Mouse (Mus musculus) embryonic facial prominence, embryonic 15.5 days (tissue): ENCODE measurements around the gene H2-DMb1. TPM values are rescaled to one million over a fixed set of nuclear protein-coding genes. Genes with fewer than 3 reads are reported as not detected.

ENCODE experiments used
- ATAC-seq: fragments of 200-750 bp; cut with Nextera tagmentation; 2 replicates; pipeline ENCODE4 v1.8.0; 2017; ENCODE audit warnings: low read depth, moderate TSS enrichment; ENCODE audit not compliant: insufficient number of reproducible peaks, low FRiP score, low TSS enrichment
- H3K27ac ChIP-seq: fragments of 300-500 bp; sonication (generic); replicated peaks from 2 replicates; pipeline ENCODE4 v1.5.1; 2015; ENCODE audit warnings: mild to moderate bottlenecking, inconsistent platforms
- H3K27me3 ChIP-seq: fragments of 300-500 bp; sonication (generic); 2 replicates; pipeline ENCODE4 v1.6.1; 2015; ENCODE audit warnings: inconsistent platforms
- H3K36me3 ChIP-seq: fragments of 300-500 bp; sonication (generic); 2 replicates; pipeline ENCODE4 v1.6.1; 2015; ENCODE audit warnings: mild to moderate bottlenecking, inconsistent platforms
- H3K4me1 ChIP-seq: fragments of 300-500 bp; sonication (generic); 2 replicates; pipeline ENCODE4 v1.6.1; 2015; ENCODE audit warnings: inconsistent platforms
- H3K4me2 ChIP-seq: fragments of 300-500 bp; sonication (generic); replicated peaks from 2 replicates; pipeline ENCODE4 v1.6.1; 2015; ENCODE audit warnings: mild to moderate bottlenecking, inconsistent platforms
- H3K4me3 ChIP-seq: fragments of 300-500 bp; sonication (generic); replicated peaks from 2 replicates; pipeline ENCODE4 v1.5.1; 2015; ENCODE audit warnings: mild to moderate bottlenecking, inconsistent platforms
- H3K9ac ChIP-seq: fragments of 300-500 bp; sonication (generic); 2 replicates; pipeline ENCODE4 v1.6.1; 2015; ENCODE audit warnings: inconsistent platforms
- H3K9me3 ChIP-seq: fragments of 300-500 bp; sonication (generic); replicated peaks from 2 replicates; pipeline ENCODE4 v1.6.1; 2016; ENCODE audit warnings: inconsistent platforms
- WGBS: fragments of 180-500 bp; shearing (Covaris S2); methylation state at CpG from one replicate; pipeline ENCODE4 v1.1.7; 2015; 5-methylcytosine and 5-hydroxymethylcytosine counted together
- polyA plus RNA-seq: library from polyadenylated mRNA; unstranded; fragments of >200 nt; fragmentation: Nextera tagmentation; extraction: Ambion mirVana; gene quantifications from 2 replicates; pipeline ENCODE4 v1.2.1, GENCODE M21; 2015

Gene H2-DMb1
- polyA plus RNA-seq, 1 experiment from 2014 or later = 3.8 TPM

DNA sequence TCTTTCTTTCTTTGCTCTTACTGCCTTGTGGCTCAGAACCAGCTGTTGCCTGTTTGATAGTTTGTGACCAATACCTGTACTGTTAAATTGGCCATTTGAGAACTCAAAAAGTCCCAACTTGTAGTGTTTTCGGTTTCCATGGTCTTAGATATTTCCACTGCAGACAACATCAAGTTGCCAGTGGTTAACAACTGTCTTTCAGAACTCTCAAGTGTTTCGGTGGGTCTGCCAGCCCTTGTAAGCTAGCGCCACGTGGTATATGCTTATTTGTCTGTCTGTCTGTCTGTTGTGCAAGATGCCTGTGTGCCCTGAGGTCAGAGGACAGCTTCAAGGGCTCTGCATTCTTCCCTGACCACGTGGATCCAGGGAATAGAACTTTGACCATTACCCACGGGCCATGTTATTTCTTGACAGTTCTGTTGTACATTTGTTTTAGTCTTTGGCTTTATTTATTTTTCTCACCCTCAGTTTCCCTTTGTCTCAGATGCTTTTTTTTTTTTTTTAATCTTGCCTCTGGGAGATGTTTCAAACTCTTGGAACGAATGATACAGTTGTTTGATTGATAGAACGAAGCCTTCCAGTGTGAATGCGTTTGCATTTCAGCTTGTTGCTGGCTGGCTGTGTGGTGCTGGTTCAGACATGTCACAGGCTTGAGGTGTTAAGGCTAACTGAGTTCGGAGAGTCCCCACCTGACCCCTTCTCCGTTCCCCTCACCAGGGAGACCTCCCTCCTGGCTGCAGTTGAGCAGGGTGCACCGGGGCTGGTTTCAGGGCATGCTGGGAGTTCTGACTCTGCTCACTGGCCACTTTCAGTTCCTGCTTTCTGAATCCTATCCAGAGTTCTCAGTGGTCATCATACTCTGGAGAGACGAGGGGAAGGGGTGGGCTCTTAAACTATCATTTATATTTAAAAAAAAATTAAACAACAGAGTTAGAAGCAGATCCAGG lies 27.3 kb downstream of the H2-DMb1 start:
- no peak overlapping the region for H3K4me2 ChIP-seq
- no peaks in the 10 kb centered on the region for H3K9me3 ChIP-seq
- no peak for ATAC-seq
- no peak overlapping the region for H3K9ac ChIP-seq
- peaks cover 9% of the 10 kb centered on the region for H3K27me3 ChIP-seq
- 59% methylated on average over 13 of the region's 13 CpGs for WGBS
- no peak overlapping the region for H3K27ac ChIP-seq
- H3K4me3 ChIP-seq = no peak overlapping the region
- no peaks in the 10 kb centered on the region for H3K4me1 ChIP-seq
- no peaks in the 10 kb centered on the region for H3K36me3 ChIP-seq

DNA sequence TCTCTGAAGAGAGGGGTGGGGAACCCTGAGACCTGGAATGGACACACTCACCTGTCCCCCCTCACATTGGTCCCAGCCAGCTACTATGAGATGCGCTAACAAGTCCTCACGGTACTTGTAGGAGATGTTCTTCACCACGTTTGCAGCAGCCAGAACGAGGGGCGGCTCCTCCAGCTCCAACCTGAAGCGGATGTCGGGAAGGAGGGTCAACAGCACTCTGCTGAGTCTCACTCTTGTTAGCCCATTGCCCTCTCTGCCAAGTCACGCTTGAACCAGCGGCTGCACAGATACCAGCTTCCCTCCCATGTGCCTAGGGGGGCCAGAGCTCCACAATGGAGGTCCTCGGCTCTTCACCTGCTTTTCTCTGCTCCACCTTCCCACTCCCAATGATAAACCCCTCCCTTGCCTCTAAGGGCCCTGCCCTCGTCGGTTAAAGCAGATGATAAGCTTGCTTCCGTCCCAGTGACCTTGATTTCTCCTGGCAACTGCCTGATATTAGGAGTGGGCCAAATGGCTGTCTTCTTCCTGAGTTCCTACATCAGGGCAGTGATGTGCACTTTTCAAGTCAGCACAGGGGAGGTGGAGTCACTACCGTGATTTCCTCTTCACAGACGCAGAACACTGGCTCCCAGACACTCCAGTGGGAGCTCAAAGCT lies 30.8 kb downstream of the H2-DMb1 start:
- Histone ChIP-seq H3K4me1 (peaks cover 16% of the 10 kb centered on the region), H3K9ac (no peak overlapping the region), H3K4me2 (no peak overlapping the region), H3K27ac (no peak overlapping the region), H3K4me3 (no peak overlapping the region), H3K27me3 (peaks cover 27% of the 10 kb centered on the region), H3K36me3 (no peaks in the 10 kb centered on the region), H3K9me3 (no peaks in the 10 kb centered on the region)
- WGBS = 75% methylated on average over 15 of the region's 15 CpGs
- no peak for ATAC-seq

- no peak overlapping the region for H3K27ac ChIP-seq
- no peaks in the 10 kb centered on the region for H3K9me3 ChIP-seq
- no peak overlapping the region for H3K9ac ChIP-seq
- H3K36me3 ChIP-seq = no peaks in the 10 kb centered on the region
- no peak overlapping the region for H3K4me2 ChIP-seq
- H3K4me3 ChIP-seq = no peak overlapping the region
- H3K27me3 ChIP-seq = peaks cover 27% of the 10 kb centered on the region
- no peak for ATAC-seq
- peaks cover 16% of the 10 kb centered on the region for H3K4me1 ChIP-seq
- WGBS = 84% methylated on average over 9 of the region's 9 CpGs
Measured at GRCm38 (mm10) chr17:34185526-34185925, 32.7 kb downstream of the H2-DMb1 start.

DNA sequence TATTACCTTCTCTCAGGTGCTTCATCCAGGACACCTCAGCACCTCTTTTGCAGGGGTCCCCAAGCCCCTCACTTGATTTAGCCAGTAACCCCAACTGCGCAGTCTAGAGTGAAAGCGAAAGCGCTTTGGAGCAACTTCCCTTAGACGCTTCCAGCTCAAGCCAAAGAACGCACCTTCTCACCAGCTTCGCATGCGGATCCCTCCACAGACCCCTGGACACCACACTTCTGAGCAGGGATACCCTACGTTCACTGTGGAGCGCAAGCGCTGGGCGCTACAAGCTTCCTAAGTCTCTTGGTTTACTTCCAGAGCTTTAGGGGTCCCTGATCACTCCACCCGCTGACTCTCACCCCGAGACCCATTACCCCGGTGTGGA lies 34.0 kb downstream of the H2-DMb1 start:
- ATAC-seq = peak; percentile 26
- H3K4me3 ChIP-seq = peak overlapping the region; percentile 63
- peak overlapping the region; percentile 95 for H3K4me2 ChIP-seq
- H3K4me1 ChIP-seq = peaks cover 16% of the 10 kb centered on the region
- no peaks in the 10 kb centered on the region for H3K36me3 ChIP-seq
- H3K9ac ChIP-seq = 0 out of 2 replicates have a peak overlapping the region, but pooled peaks have one; percentile 6
- H3K27ac ChIP-seq = no peak overlapping the region
- peaks cover 28% of the 10 kb centered on the region for H3K27me3 ChIP-seq
- no peaks in the 10 kb centered on the region for H3K9me3 ChIP-seq
- WGBS = 5% methylated on average over 14 of the region's 14 CpGs

DNA sequence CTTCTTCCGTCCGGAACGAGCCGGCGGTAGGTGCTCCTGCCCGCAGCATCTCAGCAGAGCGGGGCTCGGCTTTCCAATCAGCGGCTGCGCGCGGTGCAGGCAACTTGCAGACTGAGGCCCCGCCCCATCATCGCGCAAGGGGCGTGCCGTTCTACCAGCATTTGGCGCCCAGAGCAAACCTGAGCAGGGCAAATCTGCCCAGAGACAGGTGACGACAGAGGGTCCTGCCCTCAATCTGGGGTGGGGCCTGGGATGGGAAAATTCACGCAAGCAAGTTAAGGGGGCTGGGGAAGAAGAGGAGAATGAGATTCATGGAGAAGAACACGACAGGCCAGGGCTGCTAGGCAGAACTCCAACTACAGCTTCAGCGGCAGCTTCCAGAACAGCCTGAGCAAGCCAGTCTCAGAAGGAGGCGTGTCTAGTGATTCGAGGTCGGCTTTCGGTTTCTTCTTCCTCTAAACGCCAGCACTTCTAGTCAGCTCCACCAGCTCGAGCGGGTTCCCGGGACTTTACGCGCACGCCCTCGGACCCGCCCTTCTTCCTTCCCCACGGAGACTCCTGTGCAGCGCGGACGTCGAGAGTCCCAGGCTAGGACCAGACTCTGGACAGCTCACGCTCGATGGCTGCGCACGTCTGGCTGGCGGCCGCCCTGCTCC lies 34.5 kb downstream of the H2-DMb1 start, which contains the start of the genes Tap1 and Psmb9:
Gene Tap1 (plus strand): TSS at position 293 of the 656 bp plus-strand sequence.
Gene Psmb9 (minus strand): TSS at position 504 of the 656 bp plus-strand sequence.
- peaks cover 16% of the 10 kb centered on the region for H3K4me1 ChIP-seq
- no peaks in the 10 kb centered on the region for H3K9me3 ChIP-seq
- peak within 1 kb of the TSS; percentile 55 for H3K9ac ChIP-seq
- peak; percentile 96 for ATAC-seq
- H3K27ac ChIP-seq = peak within 1 kb of the TSS; percentile 82
- H3K4me3 ChIP-seq = peak within 1 kb of the TSS; percentile 63
- no peaks in the 10 kb centered on the region for H3K36me3 ChIP-seq
- H3K4me2 ChIP-seq = peak within 1 kb of the TSS; percentile 95
- under 1% methylated on average over 46 of the region's 46 CpGs for WGBS
- peaks cover 33% of the 10 kb centered on the region for H3K27me3 ChIP-seq

DNA sequence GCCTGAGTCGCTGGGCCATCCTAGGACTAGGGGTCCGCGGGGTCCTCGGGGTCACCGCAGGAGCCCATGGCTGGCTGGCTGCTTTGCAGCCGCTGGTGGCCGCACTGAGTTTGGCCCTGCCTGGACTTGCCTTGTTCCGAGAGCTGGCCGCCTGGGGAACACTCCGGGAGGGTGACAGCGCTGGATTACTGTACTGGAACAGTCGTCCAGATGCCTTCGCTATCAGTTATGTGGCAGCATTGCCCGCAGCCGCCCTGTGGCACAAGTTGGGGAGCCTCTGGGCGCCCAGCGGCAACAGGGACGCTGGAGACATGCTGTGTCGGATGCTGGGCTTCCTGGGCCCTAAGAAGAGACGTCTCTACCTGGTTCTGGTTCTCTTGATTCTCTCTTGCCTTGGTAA lies 35.1 kb downstream of the H2-DMb1 start:
- peak overlapping the region; percentile 63 for H3K4me3 ChIP-seq

GRCm38 (mm10) chr17:34188986-34189385 lies 36.1 kb downstream of the H2-DMb1 start:
- Histone ChIP-seq H3K36me3 (no peaks in the 10 kb centered on the region), H3K27ac (no peak overlapping the region), H3K4me2 (no peak overlapping the region), H3K9me3 (no peaks in the 10 kb centered on the region), H3K9ac (no peak overlapping the region), H3K4me1 (peaks cover 16% of the 10 kb centered on the region), H3K27me3 (peaks cover 40% of the 10 kb centered on the region), H3K4me3 (no peak overlapping the region)
- WGBS = 64% methylated on average over 6 of the region's 6 CpGs
- ATAC-seq = no peak

More for the DNA sequence above, 35.1 kb downstream of the H2-DMb1 start:
- Histone ChIP-seq H3K9ac (peak overlapping the region; percentile 55), H3K36me3 (no peaks in the 10 kb centered on the region), H3K4me1 (peaks cover 16% of the 10 kb centered on the region), H3K27me3 (peaks cover 38% of the 10 kb centered on the region), H3K9me3 (no peaks in the 10 kb centered on the region), H3K27ac (peak overlapping the region; percentile 82), H3K4me2 (peak overlapping the region; percentile 95)
- ATAC-seq = no peak
- 2% methylated on average over 20 of the region's 20 CpGs for WGBS

- H3K36me3 ChIP-seq = no peaks in the 10 kb centered on the region
- no peak overlapping the region for H3K27ac ChIP-seq
- H3K4me3 ChIP-seq = no peak overlapping the region; the same call in 1 of the 2 replicates
- no peak for ATAC-seq
- H3K9ac ChIP-seq = no peak overlapping the region
- peaks cover 10% of the 10 kb centered on the region for H3K4me1 ChIP-seq
- H3K4me2 ChIP-seq = 0 out of 2 replicates have a peak overlapping the region, but pooled peaks have one; percentile 19
- 19% methylated on average over 16 of the region's 16 CpGs for WGBS
- H3K27me3 ChIP-seq = peaks cover 54% of the 10 kb centered on the region
- no peaks in the 10 kb centered on the region for H3K9me3 ChIP-seq
Measured at GRCm38 (mm10) chr17:34192852-34193251, 40.0 kb downstream of the H2-DMb1 start.

DNA sequence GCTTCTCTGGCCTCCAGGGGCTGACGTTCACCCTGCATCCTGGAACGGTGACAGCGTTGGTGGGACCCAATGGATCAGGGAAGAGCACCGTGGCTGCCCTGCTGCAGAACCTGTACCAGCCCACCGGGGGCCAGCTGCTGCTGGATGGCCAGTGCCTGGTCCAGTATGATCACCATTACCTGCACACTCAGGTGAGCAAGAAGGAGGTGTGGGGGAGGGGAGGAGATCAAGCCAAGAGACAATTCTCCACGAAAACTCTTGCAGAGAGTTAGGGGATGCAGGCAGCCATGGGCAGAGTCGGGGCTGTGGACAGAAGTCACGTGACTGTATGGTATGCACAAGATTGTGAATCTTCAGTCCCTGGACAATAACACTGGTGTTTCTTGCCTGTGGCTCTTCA lies 40.6 kb downstream of the H2-DMb1 start:
- H3K9me3 ChIP-seq = no peaks in the 10 kb centered on the region
- H3K27ac ChIP-seq = no peak overlapping the region
- H3K4me2 ChIP-seq = no peak overlapping the region
- 62% methylated on average over 8 of the region's 8 CpGs for WGBS
- no peak overlapping the region for H3K9ac ChIP-seq
- no peak for ATAC-seq
- H3K36me3 ChIP-seq = no peaks in the 10 kb centered on the region
- no peak overlapping the region for H3K4me3 ChIP-seq
- peaks cover 10% of the 10 kb centered on the region for H3K4me1 ChIP-seq
- peaks cover 60% of the 10 kb centered on the region for H3K27me3 ChIP-seq

DNA sequence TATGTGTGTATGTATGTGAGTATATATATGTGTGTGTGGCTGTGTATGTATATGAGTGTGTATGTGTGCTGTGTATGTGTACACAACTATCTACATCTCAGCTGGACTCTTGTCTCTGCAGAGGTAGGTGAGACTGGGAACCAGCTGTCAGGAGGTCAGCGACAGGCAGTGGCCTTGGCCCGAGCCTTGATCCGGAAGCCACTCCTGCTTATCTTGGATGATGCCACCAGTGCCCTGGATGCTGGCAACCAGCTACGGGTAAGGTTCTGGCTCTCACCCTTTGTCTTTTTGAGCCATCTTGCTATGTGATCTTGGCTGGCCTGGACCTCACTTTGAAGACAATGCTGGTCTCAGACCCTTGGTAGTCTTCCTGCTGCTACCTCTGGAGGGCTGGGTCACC lies 41.9 kb downstream of the H2-DMb1 start:
- no peak overlapping the region for H3K27ac ChIP-seq
- WGBS = 91% methylated on average over 4 of the region's 4 CpGs
- no peaks in the 10 kb centered on the region for H3K36me3 ChIP-seq
- no peak overlapping the region for H3K9ac ChIP-seq
- peaks cover 10% of the 10 kb centered on the region for H3K4me1 ChIP-seq
- H3K9me3 ChIP-seq = no peaks in the 10 kb centered on the region
- peaks cover 68% of the 10 kb centered on the region for H3K27me3 ChIP-seq
- ATAC-seq = no peak
- H3K4me2 ChIP-seq = no peak overlapping the region
- H3K4me3 ChIP-seq = no peak overlapping the region

GRCm38 (mm10) chr17:34196491-34196890 lies 43.6 kb downstream of the H2-DMb1 start:
- ATAC-seq = no peak

More at GRCm38 (mm10) chr17:34196491-34196890, 43.6 kb downstream of the H2-DMb1 start:
- peaks cover 10% of the 10 kb centered on the region for H3K4me1 ChIP-seq
- no peak overlapping the region for H3K27ac ChIP-seq
- H3K9ac ChIP-seq = no peak overlapping the region
- 37% methylated on average over 12 of the region's 12 CpGs for WGBS
- no peaks in the 10 kb centered on the region for H3K9me3 ChIP-seq
- peaks cover 75% of the 10 kb centered on the region for H3K27me3 ChIP-seq
- no peaks in the 10 kb centered on the region for H3K36me3 ChIP-seq
- H3K4me2 ChIP-seq = no peak overlapping the region
- no peak overlapping the region for H3K4me3 ChIP-seq
